Mouse (Mus musculus) forebrain, embryonic 10.5 days (tissue): Measurements from ENCODE around the gene Tfap2e. TPM values are rescaled to one million over a fixed set of nuclear protein-coding genes. Genes with fewer than 3 reads are reported as not detected.

ENCODE experiments used
- DNase-seq: peaks from one replicate; pipeline ENCODE4 v3.0.0-alpha.2; 2017; ENCODE audit warnings: low spot score; ENCODE audit errors: extremely low spot score
- H3K27ac ChIP-seq: fragments of 300-500 bp; sonication (generic); 2 replicates; pipeline ENCODE4 v1.5.1; 2016; ENCODE audit warnings: mild to moderate bottlenecking
- H3K27me3 ChIP-seq: fragments of 300-500 bp; sonication (generic); 2 replicates; pipeline ENCODE4 v1.6.1; 2016; ENCODE audit warnings: mild to moderate bottlenecking; ENCODE audit not compliant: poor library complexity, severe bottlenecking
- H3K36me3 ChIP-seq: fragments of 300-500 bp; sonication (generic); replicated peaks from 2 replicates; pipeline ENCODE4 v1.6.1; 2016; ENCODE audit warnings: mild to moderate bottlenecking, moderate library complexity
- H3K4me1 ChIP-seq: fragments of 300-500 bp; sonication (generic); 2 replicates; pipeline ENCODE4 v1.6.1; 2016
- H3K4me3 ChIP-seq: fragments of 300-500 bp; sonication (generic); 2 replicates; pipeline ENCODE4 v1.5.1; 2016; ENCODE audit warnings: mild to moderate bottlenecking, moderate library complexity
- H3K9me3 ChIP-seq: fragments of 300-500 bp; sonication (generic); 2 replicates; pipeline ENCODE4 v1.6.1; 2016; ENCODE audit warnings: mild to moderate bottlenecking, moderate library complexity
- WGBS: fragments of 180-500 bp; shearing (Covaris S2); methylation state at CpG from one replicate; pipeline ENCODE4 v1.1.7; 2016; 5-methylcytosine and 5-hydroxymethylcytosine counted together
- polyA plus RNA-seq: library from polyadenylated mRNA; unstranded; fragments of >200 nt; fragmentation: Nextera tagmentation; extraction: Ambion mirVana; gene quantifications from 2 replicates; pipeline ENCODE4 v1.2.1, GENCODE M21; 2016

Tfap2e gene
- polyA plus RNA-seq, 1 experiment from 2014 or later = 0.06 TPM

- peaks cover 36% of the 10 kb centered on the region for H3K4me1 ChIP-seq
- no peaks in the 10 kb centered on the region for H3K9me3 ChIP-seq
- peaks cover 47% of the 10 kb centered on the region for H3K36me3 ChIP-seq
- no peak overlapping the region for H3K4me3 ChIP-seq
- 94% methylated on average over 2 of the region's 2 CpGs for WGBS
- H3K27me3 ChIP-seq = 0 out of 2 replicates have a peak, but pooled peaks cover 4% of the 10 kb centered on the region
- H3K27ac ChIP-seq = no peak overlapping the region
- DNase-seq = no peak
Measured at GRCm38 (mm10) chr4:126759435-126759834, 23.4 kb upstream of the Tfap2e start.

GRCm38 (mm10) chr4:126758299-126758698 lies 22.3 kb upstream of the Tfap2e start:
- Histone ChIP-seq H3K27ac (no peak overlapping the region), H3K4me3 (no peak overlapping the region), H3K9me3 (no peaks in the 10 kb centered on the region), H3K36me3 (peaks cover 44% of the 10 kb centered on the region), H3K27me3 (0 out of 2 replicates have a peak, but pooled peaks cover 4% of the 10 kb centered on the region), H3K4me1 (peaks cover 38% of the 10 kb centered on the region)
- no peak for DNase-seq
- 89% methylated on average over 5 of the region's 5 CpGs for WGBS

GRCm38 (mm10) chr4:126756766-126757165 lies 20.7 kb upstream of the Tfap2e start:
- DNase-seq = no peak
- Histone ChIP-seq H3K4me3 (no peak overlapping the region), H3K9me3 (no peaks in the 10 kb centered on the region), H3K27me3 (0 out of 2 replicates have a peak, but pooled peaks cover 4% of the 10 kb centered on the region), H3K4me1 (peaks cover 33% of the 10 kb centered on the region), H3K27ac (no peak overlapping the region), H3K36me3 (peaks cover 41% of the 10 kb centered on the region)
- WGBS = 86% methylated on average over 4 of the region's 4 CpGs

- Histone ChIP-seq H3K4me1 (peaks cover 49% of the 10 kb centered on the region), H3K27ac (no peak overlapping the region), H3K36me3 (peaks cover 36% of the 10 kb centered on the region), H3K4me3 (peak overlapping the region; percentile 93), H3K9me3 (no peaks in the 10 kb centered on the region), H3K27me3 (0 out of 2 replicates have a peak, but pooled peaks cover 4% of the 10 kb centered on the region)
- no peak for DNase-seq
- 56% methylated on average over 12 of the region's 12 CpGs for WGBS
Measured at GRCm38 (mm10) chr4:126754736-126755374, 18.8 kb upstream of the Tfap2e start.

GRCm38 (mm10) chr4:126754231-126754611 lies 18.2 kb upstream of the Tfap2e start:
- Histone ChIP-seq H3K4me1 (peaks cover 56% of the 10 kb centered on the region), H3K4me3 (peak overlapping the region; percentile 93), H3K36me3 (peaks cover 36% of the 10 kb centered on the region), H3K27ac (peak overlapping the region; percentile 97), H3K27me3 (0 out of 2 replicates have a peak, but pooled peaks cover 4% of the 10 kb centered on the region), H3K9me3 (no peaks in the 10 kb centered on the region)
- WGBS = under 1% methylated on average over 12 of the region's 12 CpGs
- DNase-seq = no peak

- 0 out of 2 replicates have a peak, but pooled peaks cover 4% of the 10 kb centered on the region for H3K27me3 ChIP-seq
- peaks cover 42% of the 10 kb centered on the region for H3K36me3 ChIP-seq
- DNase-seq = peak; percentile 98
- H3K9me3 ChIP-seq = no peaks in the 10 kb centered on the region
- H3K4me3 ChIP-seq = peak within 1 kb of the TSS; percentile 93
- H3K4me1 ChIP-seq = peaks cover 62% of the 10 kb centered on the region
- WGBS = under 1% methylated on average over 70 of the region's 71 CpGs
- peak within 1 kb of the TSS; percentile 97 for H3K27ac ChIP-seq
Measured at GRCm38 (mm10) chr4:126753268-126754230, 17.5 kb upstream of the Tfap2e start, which contains the start of the genes Ncdn and AU040320. Gene Ncdn, minus strand, starts transcription at chr4:126753438. Gene AU040320, plus strand, starts transcription at chr4:126753544.

GRCm38 (mm10) chr4:126752608-126753141 lies 16.6 kb upstream of the Tfap2e start:
- Histone ChIP-seq H3K4me1 (peaks cover 62% of the 10 kb centered on the region), H3K36me3 (peaks cover 42% of the 10 kb centered on the region), H3K27me3 (0 out of 2 replicates have a peak, but pooled peaks cover 4% of the 10 kb centered on the region), H3K4me3 (peak overlapping the region; percentile 93), H3K27ac (peak overlapping the region; percentile 97), H3K9me3 (no peaks in the 10 kb centered on the region)
- DNase-seq = peak; percentile 57
- under 1% methylated on average over 23 of the region's 23 CpGs for WGBS

- H3K36me3 ChIP-seq = peaks cover 42% of the 10 kb centered on the region
- peaks cover 62% of the 10 kb centered on the region for H3K4me1 ChIP-seq
- H3K27me3 ChIP-seq = 0 out of 2 replicates have a peak, but pooled peaks cover 4% of the 10 kb centered on the region
- 4% methylated on average over 13 of the region's 13 CpGs for WGBS
- peak overlapping the region; percentile 93 for H3K4me3 ChIP-seq
- no peaks in the 10 kb centered on the region for H3K9me3 ChIP-seq
- no peak for DNase-seq
- H3K27ac ChIP-seq = peak overlapping the region; percentile 97
Measured at GRCm38 (mm10) chr4:126752024-126752607, 16.1 kb upstream of the Tfap2e start.

- 51% methylated on average over 10 of the region's 10 CpGs for WGBS
- Histone ChIP-seq H3K4me1 (peaks cover 62% of the 10 kb centered on the region), H3K9me3 (no peaks in the 10 kb centered on the region), H3K4me3 (peak overlapping the region; percentile 93), H3K36me3 (peaks cover 43% of the 10 kb centered on the region), H3K27ac (peak overlapping the region; percentile 97), H3K27me3 (0 out of 2 replicates have a peak, but pooled peaks cover 4% of the 10 kb centered on the region)
- DNase-seq = no peak
Measured at GRCm38 (mm10) chr4:126751556-126752023, 15.6 kb upstream of the Tfap2e start.

GRCm38 (mm10) chr4:126750863-126751555 lies 15.0 kb upstream of the Tfap2e start:
- peaks cover 62% of the 10 kb centered on the region for H3K4me1 ChIP-seq
- H3K36me3 ChIP-seq = peaks cover 48% of the 10 kb centered on the region
- WGBS = 82% methylated on average over 8 of the region's 8 CpGs
- H3K4me3 ChIP-seq = peak overlapping the region; percentile 93
- no peak for DNase-seq
- no peak overlapping the region for H3K27ac ChIP-seq
- H3K9me3 ChIP-seq = no peaks in the 10 kb centered on the region
- H3K27me3 ChIP-seq = 0 out of 2 replicates have a peak, but pooled peaks cover 4% of the 10 kb centered on the region

GRCm38 (mm10) chr4:126750046-126750683 lies 14.1 kb upstream of the Tfap2e start:
- Histone ChIP-seq H3K4me1 (peaks cover 63% of the 10 kb centered on the region), H3K36me3 (peaks cover 57% of the 10 kb centered on the region)

More at GRCm38 (mm10) chr4:126750046-126750683, 14.1 kb upstream of the Tfap2e start:
- DNase-seq = no peak
- H3K27ac ChIP-seq = no peak overlapping the region
- no peaks in the 10 kb centered on the region for H3K9me3 ChIP-seq
- peaks cover under 1% of the 10 kb centered on the region; the same call in 1 of the 2 replicates for H3K27me3 ChIP-seq
- no peak overlapping the region for H3K4me3 ChIP-seq
- 93% methylated on average over 26 of the region's 26 CpGs for WGBS
